Mouse (Mus musculus): ENCODE results near the gene Lag3. TPM values are rescaled to one million over a fixed set of nuclear protein-coding genes. Genes with fewer than 3 reads are reported as not detected.
A peak's percentile ranks its signal among the peaks of the same experiment; 100 is the strongest.

Gene Lag3
- polyA plus RNA-seq, 1 experiment = 1.5 TPM

DNA sequence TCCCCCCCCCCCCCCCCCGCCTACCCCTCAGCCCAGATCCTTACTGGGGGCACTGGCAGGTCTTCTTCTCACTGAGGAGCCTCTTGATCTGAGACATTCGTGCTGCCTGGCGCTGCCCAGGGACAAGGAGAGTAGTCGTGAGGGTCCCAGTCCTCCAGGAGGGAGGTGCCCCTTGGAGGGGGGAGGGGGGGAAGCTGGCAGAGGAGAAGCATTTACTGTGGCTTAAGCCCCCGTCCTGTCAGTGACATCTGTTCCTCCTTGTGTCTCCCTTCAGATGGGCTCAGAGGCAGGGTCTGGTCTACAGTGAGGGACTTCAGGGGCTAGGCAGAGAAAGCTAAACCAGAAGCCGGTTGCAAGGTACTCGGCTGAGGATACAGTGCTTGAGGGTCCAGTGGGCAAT, 44.9 kb downstream of the Lag3 start:
- H3K27ac ChIP-seq (ENCODE audit: insufficient read depth, low read length) = no peak overlapping the region
- WGBS = 50% methylated on average over 7 of the region's 7 CpGs
- no peak for DNase-seq

GRCm38 (mm10) chr6:124865766-124866362, 45.6 kb downstream of the Lag3 start:
- Histone ChIP-seq H3K27ac (ENCODE audit: insufficient read depth, low read length) (no peak overlapping the region), H3K27me3 (ENCODE audit: control insufficient read depth, insufficient read depth, low read length) (no peaks in the 10 kb centered on the region), H3K4me3 (replicated peaks; ENCODE audit: insufficient read depth, low read depth, low read length) (no peak overlapping the region), H3K4me1 (ENCODE audit: control insufficient read depth, insufficient read depth, low read length) (peaks cover 13% of the 10 kb centered on the region)
- DNase-seq = no peak
- TF ChIP-seq POLR2A (IDR thresholded peaks at IDR 0.05; ENCODE audit: borderline replicate concordance, insufficient read depth, low read length) = no peak
- TF ChIP-seq CTCF (IDR thresholded peaks at IDR 0.05; ENCODE audit: borderline replicate concordance, insufficient read depth, low read depth, low read length) = no peak
- WGBS = 50% methylated on average over 18 of the region's 18 CpGs

More for the DNA sequence above, 44.9 kb downstream of the Lag3 start:
- H3K4me3 ChIP-seq (replicated peaks; ENCODE audit: insufficient read depth, low read depth, low read length) = no peak overlapping the region
- no peak for TF ChIP-seq POLR2A (IDR thresholded peaks at IDR 0.05; ENCODE audit: borderline replicate concordance, insufficient read depth, low read length)
- no peak for TF ChIP-seq CTCF (IDR thresholded peaks at IDR 0.05; ENCODE audit: borderline replicate concordance, insufficient read depth, low read depth, low read length)
- H3K27me3 ChIP-seq (ENCODE audit: control insufficient read depth, insufficient read depth, low read length) = no peaks in the 10 kb centered on the region
- H3K4me1 ChIP-seq (ENCODE audit: control insufficient read depth, insufficient read depth, low read length) = peaks cover 7% of the 10 kb centered on the region

DNA sequence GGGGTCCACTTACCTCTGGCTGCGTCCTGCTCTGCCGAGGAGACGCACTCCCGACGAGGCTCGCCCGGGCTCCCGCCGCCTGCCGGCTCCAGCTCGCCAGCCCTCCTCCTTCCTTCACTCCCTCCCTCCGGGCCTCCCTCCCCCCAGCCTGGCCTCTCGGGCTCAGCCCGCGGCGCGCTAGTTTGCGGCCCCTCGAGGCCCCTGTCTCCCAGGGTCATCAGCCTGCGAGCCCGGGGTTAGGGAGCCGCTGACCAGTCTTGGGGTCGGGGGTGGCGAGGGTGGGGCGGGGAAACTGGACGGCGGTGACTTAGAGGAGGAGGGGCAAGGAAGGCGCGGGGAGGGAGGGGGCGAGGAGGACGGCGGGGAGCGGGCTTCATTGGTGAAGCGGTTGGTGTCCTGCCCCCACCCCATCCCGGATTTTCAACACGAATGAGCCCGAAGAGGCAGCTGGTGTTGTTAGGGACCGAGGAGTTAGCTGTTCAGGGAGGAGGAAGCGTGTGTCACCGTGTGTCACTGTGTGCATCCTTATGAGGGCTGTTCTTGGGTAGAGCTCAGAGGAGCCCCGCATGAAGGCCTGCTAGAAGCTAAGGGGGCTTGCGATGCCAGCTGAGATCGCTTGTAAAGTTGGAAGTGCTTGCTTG, 47.7 kb downstream of the Lag3 start, which contains the start of gene Gpr162:
TSS of gene Gpr162 (minus strand) at position 326 of the 641 bp plus-strand sequence.
- TF ChIP-seq CTCF (IDR thresholded peaks at IDR 0.05; ENCODE audit: borderline replicate concordance, insufficient read depth, low read depth, low read length) = peak; percentile 10; the same call in 1 of the 2 replicates
- peak; percentile 57; the same call in 1 of the 2 replicates for TF ChIP-seq POLR2A (IDR thresholded peaks at IDR 0.05; ENCODE audit: borderline replicate concordance, insufficient read depth, low read length)
- peak; percentile 81 to 82 for DNase-seq
- Histone ChIP-seq H3K4me1 (ENCODE audit: control insufficient read depth, insufficient read depth, low read length) (peaks cover 26% of the 10 kb centered on the region), H3K27me3 (ENCODE audit: control insufficient read depth, insufficient read depth, low read length) (no peaks in the 10 kb centered on the region), H3K27ac (ENCODE audit: insufficient read depth, low read length) (peak within 1 kb of the TSS; percentile 98), H3K4me3 (replicated peaks; ENCODE audit: insufficient read depth, low read depth, low read length) (peak within 1 kb of the TSS; percentile 100)
- WGBS = 1% methylated on average over 43 of the region's 43 CpGs

GRCm38 (mm10) chr6:124863125-124863657, 48.3 kb downstream of the Lag3 start:
- Histone ChIP-seq H3K4me1 (ENCODE audit: control insufficient read depth, insufficient read depth, low read length) (peaks cover 26% of the 10 kb centered on the region), H3K27ac (ENCODE audit: insufficient read depth, low read length) (peak overlapping the region; percentile 98), H3K4me3 (replicated peaks; ENCODE audit: insufficient read depth, low read depth, low read length) (peak overlapping the region; percentile 100), H3K27me3 (ENCODE audit: control insufficient read depth, insufficient read depth, low read length) (no peaks in the 10 kb centered on the region)
- WGBS = 0% methylated on average over 10 of the region's 16 CpGs
- TF ChIP-seq CTCF (IDR thresholded peaks at IDR 0.05; ENCODE audit: borderline replicate concordance, insufficient read depth, low read depth, low read length) = no peak
- TF ChIP-seq POLR2A (IDR thresholded peaks at IDR 0.05; ENCODE audit: borderline replicate concordance, insufficient read depth, low read length) = 0 out of 2 replicates have a peak, but pooled peaks have one; percentile 6
- peak; percentile 52 to 63 for DNase-seq

GRCm38 (mm10) chr6:124862406-124863124, 48.9 kb downstream of the Lag3 start:
- DNase-seq = peak; percentile 35 to 43
- Histone ChIP-seq H3K27ac (ENCODE audit: insufficient read depth, low read length) (peak overlapping the region; percentile 98), H3K4me1 (ENCODE audit: control insufficient read depth, insufficient read depth, low read length) (peaks cover 26% of the 10 kb centered on the region), H3K4me3 (replicated peaks; ENCODE audit: insufficient read depth, low read depth, low read length) (peak overlapping the region; percentile 100), H3K27me3 (ENCODE audit: control insufficient read depth, insufficient read depth, low read length) (no peaks in the 10 kb centered on the region)
- 2% methylated on average over 8 of the region's 8 CpGs for WGBS
- TF ChIP-seq POLR2A (IDR thresholded peaks at IDR 0.05; ENCODE audit: borderline replicate concordance, insufficient read depth, low read length) = 0 out of 2 replicates have a peak, but pooled peaks have one; percentile 27
- no peak for TF ChIP-seq CTCF (IDR thresholded peaks at IDR 0.05; ENCODE audit: borderline replicate concordance, insufficient read depth, low read depth, low read length)

DNA sequence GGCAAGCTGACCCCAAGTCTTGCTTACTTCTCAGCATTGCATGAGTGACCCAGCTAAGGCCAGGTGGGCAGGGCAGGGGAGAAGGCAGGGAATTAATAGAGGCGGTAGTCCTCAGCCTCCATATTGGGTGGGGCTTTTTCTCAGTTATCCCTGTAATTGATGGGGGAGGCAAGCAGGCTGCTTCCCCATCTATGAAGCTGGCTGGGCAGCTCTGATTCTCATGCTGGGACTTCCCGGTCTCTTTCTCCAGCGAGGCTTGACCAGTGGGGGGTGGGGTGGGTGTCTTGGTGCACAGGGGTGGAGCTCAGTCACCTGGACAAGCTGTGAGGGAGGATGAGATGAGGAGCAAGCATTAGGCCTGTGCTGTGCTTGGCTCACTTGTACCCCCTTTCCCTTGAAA, 49.7 kb downstream of the Lag3 start:
- Histone ChIP-seq H3K4me1 (ENCODE audit: control insufficient read depth, insufficient read depth, low read length) (peaks cover 26% of the 10 kb centered on the region), H3K27ac (ENCODE audit: insufficient read depth, low read length) (peak overlapping the region; percentile 98; the same call in 1 of the 2 replicates), H3K4me3 (replicated peaks; ENCODE audit: insufficient read depth, low read depth, low read length) (peak overlapping the region; percentile 100), H3K27me3 (ENCODE audit: control insufficient read depth, insufficient read depth, low read length) (no peaks in the 10 kb centered on the region)
- TF ChIP-seq POLR2A (IDR thresholded peaks at IDR 0.05; ENCODE audit: borderline replicate concordance, insufficient read depth, low read length) (0 out of 2 replicates have a peak, but pooled peaks have one; percentile 6), CTCF (IDR thresholded peaks at IDR 0.05; ENCODE audit: borderline replicate concordance, insufficient read depth, low read depth, low read length) (no peak)
- 6% methylated on average over 3 of the region's 3 CpGs for WGBS
- peak; percentile 39 to 54 for DNase-seq

GRCm38 (mm10) chr6:124861266-124861665, 50.2 kb downstream of the Lag3 start:
- peak; percentile 50 to 66 for DNase-seq
- TF ChIP-seq POLR2A (IDR thresholded peaks at IDR 0.05; ENCODE audit: borderline replicate concordance, insufficient read depth, low read length) = no peak
- TF ChIP-seq CTCF (IDR thresholded peaks at IDR 0.05; ENCODE audit: borderline replicate concordance, insufficient read depth, low read depth, low read length) = no peak
- WGBS = 13% methylated on average over 19 of the region's 19 CpGs
- H3K4me1 ChIP-seq (ENCODE audit: control insufficient read depth, insufficient read depth, low read length) = peaks cover 26% of the 10 kb centered on the region
- H3K4me3 ChIP-seq (replicated peaks; ENCODE audit: insufficient read depth, low read depth, low read length) = peak overlapping the region; percentile 23
- H3K27ac ChIP-seq (ENCODE audit: insufficient read depth, low read length) = peak overlapping the region; percentile 24; the same call in 1 of the 2 replicates
- H3K27me3 ChIP-seq (ENCODE audit: control insufficient read depth, insufficient read depth, low read length) = no peaks in the 10 kb centered on the region

Data from cerebellum, adult 2 months (tissue).